Mouse (Mus musculus): ENCODE results near the gene Olfr434. TPM values are rescaled to one million over a fixed set of nuclear protein-coding genes. Genes with fewer than 3 reads are reported as not detected.
A peak's percentile ranks its signal among the peaks of the same experiment; 100 is the strongest.
"Not testable (repeated sequence)": the region's sequence is repeated elsewhere in the genome, so short reads cannot be mapped to it uniquely, and the experiment has no call there.

Olfr434 gene
- not detected for total RNA-seq (2021)
- long read RNA-seq, experiment 1, result 0 reads
- long read RNA-seq, experiment 2, result 0 reads

- DNase-seq (ENCODE audit: low spot score in 2 of 2), result peak; percentile 12 to 48
- intact Hi-C loops (cut with DNase I), result not testable (repeated sequence)
Observed at GRCm38 (mm10) chr6:43212873-43213272, at the start of gene Olfr434. TSS of gene Olfr434 (plus strand) at chr6:43213021.

DNA sequence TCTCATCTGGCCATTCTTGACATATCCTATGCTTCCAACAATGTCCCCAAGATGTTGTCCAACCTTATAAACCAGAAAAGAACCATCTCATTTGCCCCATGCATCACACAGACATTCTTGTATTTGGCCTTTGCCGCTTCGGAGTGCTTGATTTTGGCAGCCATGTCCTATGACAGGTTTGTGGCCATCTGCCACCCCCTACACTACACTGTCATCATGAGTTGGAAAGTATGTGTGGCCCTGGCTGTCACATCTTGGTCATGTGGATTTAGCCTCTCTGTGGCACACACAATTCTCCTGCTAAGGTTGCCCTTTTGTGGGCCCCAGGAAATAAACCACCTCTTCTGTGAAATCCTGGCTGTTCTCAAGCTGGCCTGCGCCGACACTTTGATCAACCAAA, 45.6 kb upstream of the Olfr434 start:
- no peak for DNase-seq (ENCODE audit: low spot score in 2 of 2)
- intact Hi-C loops (cut with DNase I), result no loop called here

- intact Hi-C loops (cut with DNase I), result no loop called here
Observed at GRCm38 (mm10) chr6:43171840-43172239, 41.0 kb upstream of the Olfr434 start, which contains the start of gene Olfr13. TSS of gene Olfr13 (plus strand) at chr6:43172140.

GRCm38 (mm10) chr6:43178129-43178528, 34.7 kb upstream of the Olfr434 start:
- DNase-seq (ENCODE audit: low spot score in 2 of 2), result no peak
- intact Hi-C loops (cut with DNase I), result no loop called here

More at GRCm38 (mm10) chr6:43171840-43172239, 41.0 kb upstream of the Olfr434 start, which contains the start of gene Olfr13:
- DNase-seq (ENCODE audit: low spot score in 2 of 2), result no peak

DNA sequence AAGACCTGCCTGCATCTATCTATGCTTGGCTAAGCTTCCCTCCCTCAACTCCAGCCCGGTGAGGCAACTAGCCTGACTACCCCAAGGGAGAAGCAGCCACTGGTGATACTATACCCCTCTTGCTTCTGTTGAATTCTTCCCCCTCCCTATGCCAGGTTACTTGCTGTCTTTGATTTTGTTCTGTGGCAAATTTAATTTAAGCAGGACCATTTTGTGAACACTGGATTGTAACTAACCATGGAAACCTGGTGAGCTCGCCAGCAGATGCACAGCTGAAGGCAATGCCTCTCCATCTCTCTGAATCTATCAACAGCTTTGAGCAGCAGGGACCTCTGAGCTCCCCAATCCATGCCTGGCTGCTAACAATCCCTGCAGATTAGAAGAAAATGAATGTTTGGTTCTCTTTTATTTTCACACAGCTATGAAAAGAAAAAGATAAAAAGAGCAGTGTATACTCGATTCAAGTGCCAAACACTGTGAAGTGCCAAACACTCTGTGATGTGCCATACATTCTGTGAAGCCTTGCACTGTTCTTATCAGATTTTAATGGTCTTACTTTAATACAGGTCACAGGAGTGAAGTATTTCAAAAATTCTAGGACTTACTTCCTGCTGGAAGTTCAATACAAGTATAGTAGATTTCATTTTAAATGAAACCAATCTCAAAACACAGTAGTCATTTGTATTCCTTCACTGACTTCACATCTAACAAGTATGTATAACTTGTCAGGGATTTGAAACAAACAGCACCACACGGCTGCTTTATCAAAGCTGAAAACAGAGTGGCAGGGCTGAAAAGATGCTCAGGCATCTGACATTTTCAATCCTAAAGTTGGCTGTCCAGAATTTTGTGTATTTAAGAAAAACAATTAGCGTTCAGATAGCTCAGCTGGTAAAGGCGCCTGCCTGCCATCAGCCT, 34.0 kb upstream of the Olfr434 start:
- intact Hi-C loops (cut with DNase I), result no loop called here
- peak in 1 of 2 experiments; percentile 7 for DNase-seq (ENCODE audit: low spot score in 2 of 2)

GRCm38 (mm10) chr6:43190986-43191385, 21.8 kb upstream of the Olfr434 start:
- intact Hi-C loops (cut with DNase I), result no loop called here
- DNase-seq (ENCODE audit: low spot score in 2 of 2), result no peak

DNA sequence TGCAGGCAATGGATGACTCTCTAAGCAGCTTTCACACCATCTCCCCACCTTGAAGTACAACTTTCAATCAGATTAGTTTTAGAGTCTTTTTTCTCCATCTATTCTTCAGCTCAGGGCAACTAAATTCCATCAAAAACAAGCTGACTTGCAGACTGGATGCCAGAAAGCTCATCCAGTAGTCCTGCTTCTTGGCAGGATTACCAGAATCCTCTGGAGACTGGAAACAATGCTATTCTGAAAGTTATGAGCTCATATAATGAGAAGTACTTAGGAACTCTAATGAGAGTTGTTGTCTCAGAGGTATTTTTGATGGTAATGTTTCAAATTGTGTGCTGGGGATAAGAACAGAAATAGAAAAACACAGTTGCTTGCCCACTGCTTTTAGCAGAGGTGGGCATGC, 16.0 kb upstream of the Olfr434 start, which contains the start of gene Olfr435:
Olfr435 (plus strand) TSS at position 366 of the 400 bp plus-strand sequence.
- no peak for DNase-seq (ENCODE audit: low spot score in 2 of 2)
- intact Hi-C loops (cut with DNase I), result no loop called here

- intact Hi-C loops (cut with DNase I), result no loop called here
- DNase-seq (ENCODE audit: low spot score in 2 of 2), result no peak
Observed at GRCm38 (mm10) chr6:43198094-43198493, 14.7 kb upstream of the Olfr434 start.

DNA sequence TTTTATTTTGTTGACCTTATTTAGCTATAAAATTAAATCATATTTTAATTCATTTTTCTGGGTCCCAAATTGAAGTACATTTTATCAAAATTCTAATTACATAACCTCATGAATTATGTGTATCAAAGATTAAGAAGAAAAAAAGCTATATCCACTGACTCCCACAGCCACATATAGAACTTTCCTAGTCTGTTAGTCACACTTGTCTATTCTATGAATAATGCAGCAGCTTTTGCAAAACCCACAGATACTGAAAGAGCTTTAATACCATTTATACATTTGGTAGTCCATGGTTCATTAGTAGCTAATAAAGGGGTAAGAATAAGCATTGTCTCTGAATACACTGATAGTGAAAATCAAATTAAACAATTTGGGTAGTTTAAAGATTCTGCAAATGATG, 10.0 kb upstream of the Olfr434 start:
- intact Hi-C loops (cut with DNase I), result no loop called here
- DNase-seq (ENCODE audit: low spot score in 2 of 2), result no peak

- intact Hi-C loops (cut with DNase I), result no loop called here
- DNase-seq (ENCODE audit: low spot score in 2 of 2), result no peak
Observed at GRCm38 (mm10) chr6:43205355-43205754, 7.5 kb upstream of the Olfr434 start.

DNA sequence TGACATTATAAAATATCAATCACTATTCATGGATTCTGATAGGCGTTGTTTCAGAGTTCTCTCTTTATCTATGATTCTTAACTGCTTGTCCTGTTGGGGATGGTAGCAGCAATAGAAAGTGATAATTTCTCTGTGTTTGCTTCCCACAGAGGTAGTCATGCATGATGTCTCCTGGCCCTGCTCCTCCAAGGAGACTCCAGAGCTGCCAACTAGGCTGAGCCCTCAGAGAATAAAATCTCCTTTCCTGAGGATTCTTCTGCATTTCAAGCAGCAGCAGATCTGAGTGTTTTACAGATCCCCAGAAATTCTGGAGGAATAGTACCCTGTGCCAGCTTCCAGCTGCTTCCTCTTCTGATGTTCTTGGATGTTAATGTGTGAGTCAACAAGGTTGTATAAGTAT, 18.4 kb downstream of the Olfr434 start, which contains the start of gene Olfr47:
Olfr47 (plus strand) TSS at position 275 of the 400 bp plus-strand sequence.
- intact Hi-C loops (cut with DNase I); DNase-seq (ENCODE audit: low spot score in 2 of 2): not testable (repeated sequence)

GRCm38 (mm10) chr6:43242061-43242460, 29.2 kb downstream of the Olfr434 start:
- intact Hi-C loops (cut with DNase I), result no loop called here
- no peak for DNase-seq (ENCODE audit: low spot score in 2 of 2)

DNA sequence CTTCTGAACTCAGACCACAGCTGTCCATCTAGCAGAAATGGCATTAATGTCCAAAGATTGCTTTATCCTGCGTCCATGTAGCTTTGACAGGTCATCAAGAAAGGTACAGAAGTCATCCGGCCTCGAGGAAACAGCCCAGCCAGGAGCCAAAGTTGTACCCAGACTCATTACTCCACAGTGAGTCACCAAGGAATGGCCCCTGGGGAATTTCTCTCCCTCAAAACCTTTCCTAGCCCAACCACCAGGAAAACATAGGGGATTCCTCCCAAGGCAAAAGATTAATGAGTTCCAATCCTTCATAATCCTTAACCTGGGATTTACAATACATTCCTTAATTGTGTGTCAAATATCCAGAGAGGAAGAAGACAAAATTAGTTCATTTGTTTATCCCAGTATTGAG, 34.6 kb downstream of the Olfr434 start:
- no peak for DNase-seq (ENCODE audit: low spot score in 2 of 2)
- intact Hi-C loops (cut with DNase I), result no loop called here

DNA sequence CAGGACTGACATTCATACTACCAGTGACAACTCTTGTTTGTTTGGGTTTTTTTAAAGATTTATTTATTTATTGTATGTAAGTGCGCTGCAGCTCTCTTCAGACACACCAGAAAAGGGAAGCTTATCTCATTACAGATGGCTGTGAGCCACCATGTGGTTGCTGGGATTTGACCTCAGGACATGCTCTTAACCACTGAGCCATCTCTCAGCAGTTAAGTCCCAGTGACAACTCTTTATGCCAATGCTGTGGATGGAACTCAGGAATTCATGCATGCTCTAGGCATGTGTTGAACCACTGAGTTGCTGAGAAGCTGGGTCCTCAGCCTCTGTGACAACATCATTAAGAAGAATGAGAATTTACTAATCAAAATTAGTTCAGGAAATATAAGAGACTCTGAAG, 40.2 kb downstream of the Olfr434 start:
- intact Hi-C loops (cut with DNase I), result no loop called here
- no peak for DNase-seq (ENCODE audit: low spot score in 2 of 2)

DNA sequence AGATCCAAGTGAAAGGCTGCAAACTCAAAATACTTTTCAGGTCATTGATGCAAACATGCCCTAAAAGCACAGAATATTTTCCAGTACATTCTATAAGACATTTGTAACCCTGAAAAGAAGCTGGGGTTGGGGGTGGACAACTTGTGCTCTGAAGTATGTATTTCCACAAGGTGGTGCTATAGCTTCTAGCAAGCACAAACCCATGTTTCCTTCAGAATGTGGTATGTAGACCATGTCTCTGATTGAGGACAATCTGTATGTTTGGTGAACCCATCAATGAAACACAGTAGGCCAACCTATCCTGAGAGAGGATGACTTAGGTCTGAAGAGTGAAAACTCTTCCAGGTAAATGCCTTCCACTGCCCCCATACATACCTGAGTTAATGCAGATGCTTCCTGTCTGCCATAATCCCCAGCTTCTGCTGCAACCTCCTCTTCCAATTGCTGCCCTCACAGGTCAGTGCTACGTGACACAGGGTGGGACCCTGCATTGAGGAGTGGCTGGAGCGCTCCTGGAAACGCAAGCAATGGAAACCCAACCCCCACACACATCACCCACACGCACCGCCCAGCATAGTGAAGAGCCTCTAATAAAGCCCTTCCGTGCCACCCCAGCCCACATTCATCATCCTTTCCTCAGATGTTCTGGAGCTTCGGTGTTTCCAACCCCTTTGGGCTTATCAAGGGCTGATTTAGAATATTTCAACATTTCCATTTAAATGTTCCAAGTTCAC, 41.5 kb downstream of the Olfr434 start:
- intact Hi-C loops (cut with DNase I), result no loop called here
- no peak for DNase-seq (ENCODE audit: low spot score in 2 of 2)

DNA sequence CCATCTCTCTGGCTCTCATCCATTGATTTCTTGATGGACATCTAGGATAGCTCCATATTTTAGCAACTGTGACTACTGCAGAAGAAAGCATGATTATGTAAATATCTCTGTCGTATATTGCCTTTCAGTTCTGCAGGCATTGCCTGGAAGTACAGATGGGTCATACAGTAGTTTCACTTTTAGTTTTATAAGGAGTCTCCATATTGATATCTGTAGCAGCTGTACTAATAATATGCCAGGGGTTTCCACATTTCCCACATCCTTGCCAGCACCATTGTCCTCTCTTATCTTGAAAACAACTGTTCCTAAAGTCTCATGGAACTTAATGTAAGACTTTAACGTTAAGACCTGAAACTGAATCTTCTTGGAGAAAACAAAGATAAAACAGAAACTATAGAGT, 47.9 kb downstream of the Olfr434 start:
- intact Hi-C loops (cut with DNase I), result no loop called here
- DNase-seq (ENCODE audit: low spot score in 2 of 2), result no peak

DNA sequence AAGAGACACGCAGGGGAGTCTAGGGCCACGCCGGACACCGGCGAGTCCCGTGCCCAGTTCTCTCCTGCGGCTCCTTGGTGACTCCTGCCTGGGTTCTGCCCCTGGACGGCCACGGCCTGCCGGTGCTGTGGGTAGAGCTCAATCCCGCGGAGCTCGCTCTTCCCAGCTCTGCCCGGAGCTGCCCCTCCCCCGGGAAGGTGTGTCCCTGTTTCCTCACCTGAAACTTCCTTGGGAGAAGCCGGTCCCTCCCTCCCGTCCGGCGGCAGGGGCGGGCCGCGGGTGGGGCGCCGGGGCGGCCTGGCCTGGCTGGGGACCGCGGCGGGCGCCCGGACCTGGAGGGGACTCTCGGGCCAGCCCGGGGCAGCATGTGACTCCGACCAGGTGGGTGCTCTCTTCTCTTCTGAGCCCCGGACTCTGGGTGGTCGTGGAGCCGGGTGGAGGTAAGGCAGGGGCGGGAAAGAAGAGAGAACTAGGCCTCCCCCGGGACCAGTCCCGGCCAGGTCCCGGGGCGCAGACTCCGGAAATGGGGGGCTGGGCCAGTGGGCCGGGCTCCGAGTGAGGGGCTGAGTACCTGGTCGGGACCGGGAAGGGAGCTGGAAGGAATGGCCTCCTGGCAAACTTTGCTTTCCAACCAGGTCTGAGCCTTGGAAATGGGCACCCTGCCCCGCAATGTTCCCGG, 52.7 kb downstream of the Olfr434 start, which contains the start of gene Arhgef5:
Arhgef5 (plus strand) TSS at position 220 of the 679 bp plus-strand sequence.
- DNase-seq (ENCODE audit: low spot score in 2 of 2), result no peak
- intact Hi-C loops (cut with DNase I), result no loop called here

GRCm38 (mm10) chr6:43266356-43266755, 53.5 kb downstream of the Olfr434 start:
- DNase-seq (ENCODE audit: low spot score in 2 of 2), result peak in 1 of 2 experiments; percentile 7
- intact Hi-C loops (cut with DNase I), result no loop called here

All from left cerebral cortex, postnatal 14 days (tissue).